Mouse (Mus musculus): ENCODE results near the gene Ffar3. TPM values are rescaled to one million over a fixed set of nuclear protein-coding genes. Genes with fewer than 3 reads are reported as not detected.

Gene Ffar3
- polyA plus RNA-seq, 1 experiment = not detected

DNA sequence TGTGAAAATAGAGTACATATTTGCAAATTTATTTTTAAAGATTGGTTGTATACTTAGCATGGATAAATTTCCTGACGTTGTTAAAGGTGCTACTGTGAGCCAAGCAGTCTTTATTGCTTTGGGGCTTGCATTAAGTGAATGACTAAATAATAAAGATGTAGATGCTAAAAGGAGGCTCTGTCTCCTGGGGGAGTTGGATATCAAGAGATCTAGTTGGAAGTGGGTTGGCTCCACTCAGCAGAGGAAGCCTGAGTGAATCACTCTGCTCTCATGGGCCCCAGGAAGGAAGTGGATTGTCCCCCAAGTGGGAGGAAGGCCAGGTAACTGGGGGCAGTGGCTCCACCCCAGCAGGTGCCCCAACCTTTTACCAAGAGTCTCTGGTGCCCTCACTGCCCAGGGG, 1.8 kb upstream of the Ffar3 start:
- no peak for TF ChIP-seq POLR2A (IDR thresholded peaks at IDR 0.05; ENCODE audit: insufficient read depth, low read length)
- no peak for TF ChIP-seq EP300 (IDR thresholded peaks at IDR 0.05; ENCODE audit: insufficient read depth, low read depth, low read length)
- TF ChIP-seq CTCF (IDR thresholded peaks at IDR 0.05; ENCODE audit: low read depth, low read length) = no peak
- H3K27ac ChIP-seq (ENCODE audit: insufficient read depth, low read length) = no peak overlapping the region
- H3K36me3 ChIP-seq (ENCODE audit: control insufficient read depth, insufficient read depth, low read length, poor library complexity, severe bottlenecking) = no peaks in the 10 kb centered on the region
- no peaks in the 10 kb centered on the region for H3K9me3 ChIP-seq (replicated peaks; ENCODE audit: control insufficient read depth, insufficient read depth, low read length, poor library complexity, severe bottlenecking)
- no peak overlapping the region for H3K9ac ChIP-seq (ENCODE audit: low read depth, poor library complexity, severe bottlenecking)
- H3K27me3 ChIP-seq (ENCODE audit: control insufficient read depth, insufficient read depth, low read length, poor library complexity, severe bottlenecking) = no peaks in the 10 kb centered on the region
- no peak overlapping the region for H3K4me3 ChIP-seq (ENCODE audit: low read depth, low read length)
- H3K4me1 ChIP-seq (ENCODE audit: control insufficient read depth, insufficient read depth, low read length) = no peaks in the 10 kb centered on the region

DNA sequence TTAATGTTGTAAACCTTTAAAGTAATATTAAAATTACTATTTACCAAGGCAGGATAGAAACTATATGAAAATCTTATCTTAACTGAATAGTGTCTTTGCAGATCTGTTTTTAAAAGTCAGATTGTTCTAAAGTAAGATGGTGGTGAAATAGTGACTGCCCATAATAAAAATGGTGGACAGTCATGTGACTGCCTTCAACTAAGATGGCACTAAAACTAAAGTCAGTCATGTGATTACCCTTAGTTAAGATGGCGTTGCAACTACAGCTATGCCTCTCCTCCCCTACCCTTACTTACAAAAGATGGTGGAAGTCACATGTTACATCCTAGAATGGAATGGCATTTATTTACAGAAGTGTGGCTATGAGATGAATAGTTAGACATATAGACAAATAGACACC, 4.6 kb downstream of the Ffar3 start:
- Histone ChIP-seq H3K9me3 (replicated peaks; ENCODE audit: control insufficient read depth, insufficient read depth, low read length, poor library complexity, severe bottlenecking) (no peaks in the 10 kb centered on the region), H3K4me3 (ENCODE audit: low read depth, low read length) (no peak overlapping the region), H3K4me1 (ENCODE audit: control insufficient read depth, insufficient read depth, low read length) (peaks cover 5% of the 10 kb centered on the region), H3K9ac (ENCODE audit: low read depth, poor library complexity, severe bottlenecking) (no peak overlapping the region), H3K27ac (ENCODE audit: insufficient read depth, low read length) (no peak overlapping the region), H3K27me3 (ENCODE audit: control insufficient read depth, insufficient read depth, low read length, poor library complexity, severe bottlenecking) (no peaks in the 10 kb centered on the region), H3K36me3 (ENCODE audit: control insufficient read depth, insufficient read depth, low read length, poor library complexity, severe bottlenecking) (no peaks in the 10 kb centered on the region)
- TF ChIP-seq CTCF (IDR thresholded peaks at IDR 0.05; ENCODE audit: low read depth, low read length) = no peak
- no peak for TF ChIP-seq EP300 (IDR thresholded peaks at IDR 0.05; ENCODE audit: insufficient read depth, low read depth, low read length)
- no peak for TF ChIP-seq POLR2A (IDR thresholded peaks at IDR 0.05; ENCODE audit: insufficient read depth, low read length)

DNA sequence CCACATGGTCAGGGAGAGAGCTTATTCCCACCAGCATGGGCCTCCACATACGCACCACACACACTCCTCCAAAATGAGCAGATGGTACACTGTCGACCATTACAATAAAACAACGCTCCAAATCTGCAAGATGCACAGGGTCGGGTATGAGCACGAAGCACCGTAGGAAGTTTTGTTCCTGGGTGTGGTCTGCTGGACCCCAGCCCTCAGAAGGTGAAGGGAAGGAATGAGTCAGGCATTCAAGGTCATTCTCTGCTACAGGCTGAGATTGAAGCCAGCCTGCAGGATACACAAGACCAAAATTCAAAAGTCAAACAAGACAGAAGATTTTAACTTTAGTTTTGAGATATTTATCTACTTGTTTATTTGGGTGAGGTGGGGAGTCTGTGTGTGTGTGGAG, 8.0 kb downstream of the Ffar3 start:
- H3K27ac ChIP-seq (ENCODE audit: insufficient read depth, low read length) = no peak overlapping the region
- H3K9me3 ChIP-seq (replicated peaks; ENCODE audit: control insufficient read depth, insufficient read depth, low read length, poor library complexity, severe bottlenecking) = no peaks in the 10 kb centered on the region
- peaks cover 5% of the 10 kb centered on the region for H3K4me1 ChIP-seq (ENCODE audit: control insufficient read depth, insufficient read depth, low read length)
- TF ChIP-seq EP300 (IDR thresholded peaks at IDR 0.05; ENCODE audit: insufficient read depth, low read depth, low read length) = peak; percentile 50; the same call in 1 of the 2 replicates
- TF ChIP-seq POLR2A (IDR thresholded peaks at IDR 0.05; ENCODE audit: insufficient read depth, low read length) = no peak
- TF ChIP-seq CTCF (IDR thresholded peaks at IDR 0.05; ENCODE audit: low read depth, low read length) = no peak
- no peaks in the 10 kb centered on the region for H3K27me3 ChIP-seq (ENCODE audit: control insufficient read depth, insufficient read depth, low read length, poor library complexity, severe bottlenecking)
- H3K36me3 ChIP-seq (ENCODE audit: control insufficient read depth, insufficient read depth, low read length, poor library complexity, severe bottlenecking) = no peaks in the 10 kb centered on the region
- H3K9ac ChIP-seq (ENCODE audit: low read depth, poor library complexity, severe bottlenecking) = no peak overlapping the region
- no peak overlapping the region for H3K4me3 ChIP-seq (ENCODE audit: low read depth, low read length)

DNA sequence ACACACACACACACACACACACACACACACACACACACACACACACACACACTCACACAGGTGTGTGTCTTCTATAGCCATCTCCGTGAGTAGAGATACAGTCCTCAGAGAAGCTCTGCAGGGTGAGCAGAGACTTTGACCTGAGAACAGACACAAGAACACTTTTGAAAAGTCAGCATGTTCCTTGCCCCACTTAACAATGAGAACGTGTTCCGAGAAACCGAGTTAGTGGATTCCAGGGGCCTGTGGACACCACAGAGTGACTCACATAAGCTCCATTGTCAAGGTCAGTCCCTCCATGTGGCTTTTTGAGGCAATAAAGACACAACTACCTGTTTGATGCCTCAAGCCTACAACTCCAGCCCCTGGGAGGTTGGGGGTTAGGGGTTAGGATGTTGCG, 8.6 kb downstream of the Ffar3 start:
- H3K4me1 ChIP-seq (ENCODE audit: control insufficient read depth, insufficient read depth, low read length) = peaks cover 5% of the 10 kb centered on the region
- H3K27ac ChIP-seq (ENCODE audit: insufficient read depth, low read length) = no peak overlapping the region
- no peaks in the 10 kb centered on the region for H3K36me3 ChIP-seq (ENCODE audit: control insufficient read depth, insufficient read depth, low read length, poor library complexity, severe bottlenecking)
- no peak overlapping the region for H3K9ac ChIP-seq (ENCODE audit: low read depth, poor library complexity, severe bottlenecking)
- H3K9me3 ChIP-seq (replicated peaks; ENCODE audit: control insufficient read depth, insufficient read depth, low read length, poor library complexity, severe bottlenecking) = no peaks in the 10 kb centered on the region
- no peaks in the 10 kb centered on the region for H3K27me3 ChIP-seq (ENCODE audit: control insufficient read depth, insufficient read depth, low read length, poor library complexity, severe bottlenecking)
- TF ChIP-seq EP300 (IDR thresholded peaks at IDR 0.05; ENCODE audit: insufficient read depth, low read depth, low read length) (no peak), POLR2A (IDR thresholded peaks at IDR 0.05; ENCODE audit: insufficient read depth, low read length) (no peak)
- H3K4me3 ChIP-seq (ENCODE audit: low read depth, low read length) = no peak overlapping the region

DNA sequence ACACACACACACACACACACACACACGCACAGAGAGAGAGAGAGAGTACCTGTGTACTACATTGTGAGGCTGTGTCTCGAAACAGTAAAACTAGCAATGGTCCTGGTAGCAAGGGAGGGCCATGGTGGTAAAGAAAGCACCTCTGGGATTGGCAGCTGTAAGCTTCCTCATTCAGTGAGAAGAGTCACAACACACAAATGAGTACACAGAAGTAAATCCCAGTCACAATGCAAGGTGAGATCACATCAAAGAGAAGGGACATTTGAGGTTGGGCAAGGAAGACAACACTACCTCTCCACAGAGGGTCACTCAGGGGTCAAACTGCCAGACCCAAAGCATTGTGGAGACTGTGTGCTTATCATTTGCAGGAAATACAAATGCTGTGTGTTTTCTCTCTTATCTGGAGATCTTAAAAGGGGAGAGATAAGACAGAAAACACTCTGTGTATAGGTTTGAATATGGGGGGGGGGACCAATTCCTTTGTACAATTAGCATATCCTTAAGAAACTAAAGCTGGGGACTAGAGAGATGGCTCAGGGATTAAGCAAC, 9.4 kb downstream of the Ffar3 start:
- Histone ChIP-seq H3K27me3 (ENCODE audit: control insufficient read depth, insufficient read depth, low read length, poor library complexity, severe bottlenecking) (no peaks in the 10 kb centered on the region), H3K9ac (ENCODE audit: low read depth, poor library complexity, severe bottlenecking) (no peak overlapping the region), H3K27ac (ENCODE audit: insufficient read depth, low read length) (peak overlapping the region; percentile 22), H3K4me3 (ENCODE audit: low read depth, low read length) (no peak overlapping the region), H3K4me1 (ENCODE audit: control insufficient read depth, insufficient read depth, low read length) (peaks cover 5% of the 10 kb centered on the region), H3K9me3 (replicated peaks; ENCODE audit: control insufficient read depth, insufficient read depth, low read length, poor library complexity, severe bottlenecking) (no peaks in the 10 kb centered on the region), H3K36me3 (ENCODE audit: control insufficient read depth, insufficient read depth, low read length, poor library complexity, severe bottlenecking) (no peaks in the 10 kb centered on the region)
- TF ChIP-seq CTCF (IDR thresholded peaks at IDR 0.05; ENCODE audit: low read depth, low read length) (no peak), EP300 (IDR thresholded peaks at IDR 0.05; ENCODE audit: insufficient read depth, low read depth, low read length) (no peak), POLR2A (IDR thresholded peaks at IDR 0.05; ENCODE audit: insufficient read depth, low read length) (no peak)

DNA sequence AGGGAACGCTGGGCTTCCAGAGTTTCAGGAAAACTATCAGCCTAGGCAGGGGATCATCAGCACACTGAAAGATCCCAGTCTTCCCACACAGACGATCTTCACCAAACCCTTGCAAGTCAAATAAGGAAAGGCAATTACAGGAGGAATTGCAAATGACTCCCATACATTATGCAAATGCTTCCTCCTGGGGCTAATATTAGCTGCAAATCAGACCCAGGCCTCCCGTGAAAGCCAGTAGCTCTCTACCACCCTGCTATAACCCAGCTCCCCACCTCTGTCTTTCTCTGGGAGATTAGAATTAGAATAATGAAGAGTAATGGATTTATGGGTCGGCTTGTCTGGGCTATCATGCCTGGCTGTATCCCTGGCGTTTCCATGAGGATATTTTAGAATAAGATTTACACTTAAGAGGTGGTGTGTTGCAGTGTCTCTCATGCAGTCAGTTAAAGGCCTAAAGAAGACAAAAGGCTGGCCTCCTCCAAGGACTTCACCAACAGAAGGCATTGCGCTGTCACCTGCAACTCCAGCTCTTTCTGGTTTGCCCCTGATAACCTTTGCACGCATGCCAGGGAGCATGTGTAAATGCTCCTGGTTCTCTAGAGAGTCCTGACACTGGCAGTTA, 11.2 kb downstream of the Ffar3 start:
- Histone ChIP-seq H3K36me3 (ENCODE audit: control insufficient read depth, insufficient read depth, low read length, poor library complexity, severe bottlenecking) (no peaks in the 10 kb centered on the region), H3K4me1 (ENCODE audit: control insufficient read depth, insufficient read depth, low read length) (peaks cover 5% of the 10 kb centered on the region), H3K9ac (ENCODE audit: low read depth, poor library complexity, severe bottlenecking) (no peak overlapping the region), H3K9me3 (replicated peaks; ENCODE audit: control insufficient read depth, insufficient read depth, low read length, poor library complexity, severe bottlenecking) (no peaks in the 10 kb centered on the region), H3K4me3 (ENCODE audit: low read depth, low read length) (no peak overlapping the region), H3K27me3 (ENCODE audit: control insufficient read depth, insufficient read depth, low read length, poor library complexity, severe bottlenecking) (no peaks in the 10 kb centered on the region), H3K27ac (ENCODE audit: insufficient read depth, low read length) (peak overlapping the region; percentile 82)
- TF ChIP-seq EP300 (IDR thresholded peaks at IDR 0.05; ENCODE audit: insufficient read depth, low read depth, low read length) (0 out of 2 replicates have a peak, but pooled peaks have one; percentile 10), CTCF (IDR thresholded peaks at IDR 0.05; ENCODE audit: low read depth, low read length) (no peak), POLR2A (IDR thresholded peaks at IDR 0.05; ENCODE audit: insufficient read depth, low read length) (no peak)

Measured in ES-Bruce4 (cell line).